Mouse (Mus musculus) ES-E14 (cell line): Measurements from ENCODE around the gene Lamtor2. TPM values are rescaled to one million over a fixed set of nuclear protein-coding genes. Genes with fewer than 3 reads are reported as not detected.

Source experiments
- DNase-seq: peaks from one replicate; pipeline ENCODE4 v3.0.0-alpha.2; 2013; ENCODE audit warnings: low read depth, low spot score
- H3K27ac ChIP-seq: 2 replicates; pipeline ENCODE4 v1.5.1; 2012; ENCODE audit warnings: low read depth, mild to moderate bottlenecking, low read length, moderate library complexity, mixed read lengths; ENCODE audit not compliant: poor library complexity, insufficient read depth, severe bottlenecking
- H3K36me3 ChIP-seq: 2 replicates; pipeline ENCODE4 v1.6.1; 2012; ENCODE audit warnings: mild to moderate bottlenecking, low read length, moderate library complexity, mixed read lengths; ENCODE audit not compliant: control insufficient read depth, poor library complexity, insufficient read depth, severe bottlenecking
- H3K4me1 ChIP-seq, 2 experiments: fragments of 150-350 bp in 1 of 2; sonication (generic) in 1 of 2; 2 replicates each; pipeline ENCODE4 v1.6.1; 2012; ENCODE audit warnings: low read length in 2 of 2, mild to moderate bottlenecking in 1 of 2, mixed read lengths in 1 of 2; ENCODE audit not compliant: control insufficient read depth in 2 of 2, insufficient read depth in 2 of 2, poor library complexity in 1 of 2
- H3K4me3 ChIP-seq, 2 experiments: fragments of 150-350 bp in 1 of 2; sonication (generic) in 1 of 2; 2 replicates each; pipeline ENCODE4 v1.5.1; 2012; ENCODE audit warnings: low read length in 2 of 2, low read depth in 1 of 2, mild to moderate bottlenecking in 1 of 2, mixed read lengths in 1 of 2; ENCODE audit not compliant: insufficient read depth in 1 of 2, poor library complexity in 1 of 2, severe bottlenecking in 1 of 2
- H3K9ac ChIP-seq: 2 replicates; pipeline ENCODE4 v1.6.1; 2012; ENCODE audit warnings: low read depth, mild to moderate bottlenecking, low read length, mixed read lengths; ENCODE audit not compliant: poor library complexity, insufficient read depth, severe bottlenecking
- H3K9me3 ChIP-seq: fragments of 150-350 bp; sonication (generic); 2 replicates; pipeline ENCODE4 v1.6.1; 2012; ENCODE audit warnings: low read depth, mild to moderate bottlenecking, low read length; ENCODE audit not compliant: control insufficient read depth, insufficient read depth
- CHD2 ChIP-seq: IDR thresholded peaks from 2 replicates; pipeline ENCODE4 v1.6.1; 2014; ENCODE audit warnings: mild to moderate bottlenecking, low read depth, low read length, inconsistent platforms
- HCFC1 ChIP-seq: IDR thresholded peaks from 2 replicates; pipeline ENCODE4 v1.6.1; 2012; ENCODE audit warnings: low read length, inconsistent platforms, borderline replicate concordance; ENCODE audit not compliant: insufficient read depth
- MAFK ChIP-seq: IDR thresholded peaks from 2 replicates; pipeline ENCODE4 v1.6.1; 2014; ENCODE audit warnings: mild to moderate bottlenecking, low read depth, low read length, inconsistent platforms; ENCODE audit not compliant: insufficient read depth
- ZC3H11A ChIP-seq: IDR thresholded peaks from 2 replicates; pipeline ENCODE4 v1.6.1; 2012; ENCODE audit warnings: low read depth, mild to moderate bottlenecking, inconsistent platforms, low read length, borderline replicate concordance
- ZNF384 ChIP-seq: IDR thresholded peaks from 2 replicates; pipeline ENCODE4 v1.6.1; 2012; ENCODE audit warnings: low read depth, low read length, inconsistent platforms
- in situ Hi-C, 2 experiments: fragments of 600-800 bp; cut with MboI; formaldehyde crosslinking; loops; one replicate each; pipeline ENCODE4 v1.15.1; 2025; ENCODE audit warnings: low sequenced_read_pairs in 2 of 2, inconsistent platforms in 1 of 2; ENCODE audit not compliant: unreplicated experiment in 2 of 2
- total RNA-seq: library from RNA; depleted of rRNA; stranded (reverse); fragments of 300-350 nt; gene quantifications from 2 replicates; pipeline ENCODE4 v1.2.3, GENCODE M21; 2012

Lamtor2 gene
- total RNA-seq, 1 experiment, result 108 TPM

DNA sequence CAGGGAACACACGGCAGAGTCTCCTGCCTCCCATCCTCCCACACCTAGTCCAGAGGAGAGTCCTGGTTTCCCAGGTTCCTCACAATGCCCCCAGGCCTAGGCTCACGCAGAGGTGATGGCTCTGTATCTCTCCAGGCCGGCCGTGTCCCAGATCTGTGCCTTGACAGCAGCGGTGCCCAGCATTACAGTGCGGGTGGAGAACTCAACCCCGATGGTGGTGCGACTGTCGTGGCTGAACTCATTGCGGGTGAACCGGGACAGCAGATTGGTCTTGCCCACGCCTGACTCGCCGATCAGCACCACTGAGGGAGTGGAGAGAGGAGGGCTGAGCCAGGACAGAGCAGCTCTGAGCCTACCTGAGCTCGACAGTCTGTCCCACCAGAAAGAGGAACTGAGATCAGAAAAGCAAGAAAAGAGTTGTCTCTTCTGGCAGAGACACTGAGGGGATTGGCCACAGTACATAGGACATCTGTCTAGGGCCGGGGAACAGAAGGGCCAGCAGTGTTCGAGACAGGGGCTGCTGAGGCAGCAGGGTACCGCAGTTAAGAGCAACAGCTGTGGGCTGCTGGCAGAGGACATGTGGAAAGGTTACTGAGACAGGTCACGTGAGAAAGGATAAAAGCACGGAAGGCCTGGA, 7.8 kb downstream of the Lamtor2 start:
- TF ChIP-seq CHD2, result no peak
- no peak for TF ChIP-seq ZNF384
- TF ChIP-seq ZC3H11A, result no peak
- TF ChIP-seq MAFK, result no peak
- no peak for TF ChIP-seq HCFC1
- DNase-seq, result no peak
- peaks cover 5% of the 10 kb centered on the region; the same call in 1 of the 2 replicates for H3K36me3 ChIP-seq
- no peak overlapping the region for H3K27ac ChIP-seq
- peak overlapping the region in 1 of 2 experiments; percentile 4; a peak in 1 of 4 replicates for H3K4me3 ChIP-seq
- in situ Hi-C loops, result no loop called here
- H3K9me3 ChIP-seq, result no peaks in the 10 kb centered on the region
- peaks cover 2 to 41% of the 10 kb centered on the region in 2 experiments; a peak in 3 of 4 replicates for H3K4me1 ChIP-seq
- peak overlapping the region; percentile 17 for H3K9ac ChIP-seq

GRCm38 (mm10) chr3:88544514-88544913, 8.4 kb downstream of the Lamtor2 start:
- in situ Hi-C loops, result no loop called here
- no peak overlapping the region for H3K27ac ChIP-seq
- peaks cover 4 to 41% of the 10 kb centered on the region in 2 experiments for H3K4me1 ChIP-seq
- no peak overlapping the region for H3K9ac ChIP-seq
- no peak for DNase-seq
- peaks cover 5% of the 10 kb centered on the region; the same call in 1 of the 2 replicates for H3K36me3 ChIP-seq
- no peaks in the 10 kb centered on the region for H3K9me3 ChIP-seq
- H3K4me3 ChIP-seq, result no peak overlapping the region
- TF ChIP-seq MAFK (no peak), HCFC1 (no peak), ZC3H11A (no peak), ZNF384 (no peak), CHD2 (no peak)

GRCm38 (mm10) chr3:88543651-88544410, 9.0 kb downstream of the Lamtor2 start:
- Histone ChIP-seq H3K4me3 (no peak overlapping the region), H3K9me3 (no peaks in the 10 kb centered on the region), H3K36me3 (peaks cover 5% of the 10 kb centered on the region; the same call in 1 of the 2 replicates), H3K9ac (no peak overlapping the region), H3K27ac (no peak overlapping the region), H3K4me1 (peaks cover 4 to 42% of the 10 kb centered on the region in 2 experiments)
- DNase-seq, result no peak
- in situ Hi-C loops, result no loop called here
- no peak for TF ChIP-seq ZNF384
- no peak for TF ChIP-seq CHD2

- H3K4me1 ChIP-seq, result peaks cover 4 to 41% of the 10 kb centered on the region in 2 experiments
- no peaks in the 10 kb centered on the region for H3K9me3 ChIP-seq
- in situ Hi-C loops, result no loop called here
- no peak for DNase-seq
- no peak for TF ChIP-seq HCFC1
- no peak for TF ChIP-seq ZNF384
- no peak for TF ChIP-seq ZC3H11A
- no peak for TF ChIP-seq MAFK
- no peak for TF ChIP-seq CHD2
- H3K9ac ChIP-seq, result no peak overlapping the region
- H3K27ac ChIP-seq, result no peak overlapping the region
- peaks cover 6% of the 10 kb centered on the region; the same call in 1 of the 2 replicates for H3K36me3 ChIP-seq
- H3K4me3 ChIP-seq, result no peak overlapping the region
Measured at GRCm38 (mm10) chr3:88543174-88543573, 9.7 kb downstream of the Lamtor2 start.
